ENCODE assay signal across 13 mouse cellular contexts in the genomic region with DNA sequence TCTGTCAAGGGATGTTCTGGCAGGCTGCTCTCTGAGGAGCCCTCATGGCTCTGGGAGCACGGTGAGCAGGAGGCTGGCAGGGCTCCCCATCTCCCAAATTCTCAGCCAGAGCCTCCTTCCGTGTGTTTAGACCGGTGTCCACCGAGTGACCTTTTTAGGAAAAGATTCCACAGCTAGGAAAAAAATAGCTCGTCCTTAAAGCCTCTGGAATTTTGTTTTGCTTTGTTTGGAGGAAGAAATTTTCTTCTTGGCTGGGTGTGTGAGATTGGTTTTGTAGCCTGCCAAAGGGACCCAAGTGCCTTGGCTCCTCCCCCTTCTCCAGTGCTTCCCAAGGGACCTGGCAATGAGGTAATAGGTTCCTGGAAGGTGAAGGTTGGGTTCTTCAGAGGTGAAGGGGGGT.
DNase-seq lines count a peak whose midpoint lies in the region; ATAC-seq lines count a peak whose summit lies in the region.
"Had no signal": no experiment of that assay in that cellular context is flagged by ENCODE, and none has a peak within 500 bp of the region (broad histone marks: within the 10 kb centered on the region; RNA-seq: fewer than 3 reads in every experiment).

No protein-coding gene starts in this region.

- intact Hi-C loops in heart, postnatal 36 days (cut with DNase I), result loop anchor here (5.0 kb wide), 1 partner anchor 72 kb away; no protein-coding TSS in a partner anchor

- no peaks in the 10 kb centered on the region for H3K36me3 ChIP-seq in intestine, embryonic 15.5 days
- no peaks in the 10 kb centered on the region; the same call in 1 of the 2 replicates for H3K36me3 ChIP-seq in hindbrain, embryonic 14.5 days (replicated peaks; ENCODE audit: control insufficient read depth, insufficient read depth)
- no peaks in the 10 kb centered on the region for H3K36me3 ChIP-seq in forebrain, embryonic 16.5 days (ENCODE audit: control insufficient read depth, insufficient read depth)
- H3K36me3 ChIP-seq: midbrain, embryonic 15.5 days had no signal

- 43% methylated on average over 5 of the region's 5 CpGs for WGBS in intestine, embryonic 15.5 days
- 83% methylated on average over 5 of the region's 5 CpGs for WGBS in hindbrain, embryonic 14.5 days
- whole genome bisulfite sequencing in forebrain, embryonic 16.5 days, result 72% methylated on average over 5 of the region's 5 CpGs

- no peak overlapping the region for H3K9ac ChIP-seq in intestine, embryonic 15.5 days
- H3K9ac ChIP-seq in hindbrain, embryonic 14.5 days, result no peak overlapping the region
- no peak overlapping the region for H3K9ac ChIP-seq in forebrain, embryonic 16.5 days (replicated peaks; ENCODE audit: low read depth, low read length)
- H3K9ac ChIP-seq: forebrain, embryonic 13.5 days; liver, embryonic 14.5 days; midbrain, embryonic 15.5 days had no signal

- H3K27me3 ChIP-seq in intestine, embryonic 15.5 days (replicated peaks), result no peaks in the 10 kb centered on the region; the same call in 1 of the 2 replicates
- no peaks in the 10 kb centered on the region for H3K27me3 ChIP-seq in hindbrain, embryonic 14.5 days (ENCODE audit: control insufficient read depth, insufficient read depth, low read length)
- no peaks in the 10 kb centered on the region for H3K27me3 ChIP-seq in forebrain, embryonic 16.5 days (replicated peaks; ENCODE audit: control insufficient read depth, insufficient read depth, low read length)
- H3K27me3 ChIP-seq: forebrain, embryonic 13.5 days; midbrain, embryonic 15.5 days had no signal

- H3K4me3 ChIP-seq in intestine, embryonic 15.5 days (replicated peaks), result no peak overlapping the region
- H3K4me3 ChIP-seq in hindbrain, embryonic 14.5 days (replicated peaks; ENCODE audit: low read length), result no peak overlapping the region
- no peak overlapping the region for H3K4me3 ChIP-seq in forebrain, embryonic 16.5 days (replicated peaks; ENCODE audit: low read length)
- H3K4me3 ChIP-seq: forebrain, embryonic 13.5 days; midbrain, embryonic 15.5 days had no signal

- H3K27ac ChIP-seq in intestine, embryonic 15.5 days, result peak overlapping the region; percentile 44; the same call in 1 of the 2 replicates
- H3K27ac ChIP-seq in hindbrain, embryonic 14.5 days, result no peak overlapping the region
- H3K27ac ChIP-seq in forebrain, embryonic 16.5 days (ENCODE audit: low read length), result no peak overlapping the region
- H3K27ac ChIP-seq: forebrain, embryonic 13.5 days; hindbrain, postnatal 0 days; liver, embryonic 14.5 days; midbrain, embryonic 15.5 days had no signal

- DNase-seq in heart, postnatal 4 days, result peak; percentile 19
- DNase-seq in heart, postnatal 36 days, result no peak
- peak; percentile 13 for DNase-seq in lung, postnatal 14 days
- no peak for DNase-seq in lung, postnatal 25 days (ENCODE audit: low spot score)
- DNase-seq in hindbrain, embryonic 14.5 days (ENCODE audit: low spot score), result no peak
- DNase-seq: cerebellum, adult 18-20 months; kidney, postnatal 4 days had no signal

- no peaks in the 10 kb centered on the region for H3K9me3 ChIP-seq in intestine, embryonic 15.5 days
- H3K9me3 ChIP-seq in hindbrain, embryonic 14.5 days (ENCODE audit: control insufficient read depth, low read length), result no peaks in the 10 kb centered on the region
- H3K9me3 ChIP-seq in forebrain, embryonic 16.5 days (ENCODE audit: control insufficient read depth, low read length), result no peaks in the 10 kb centered on the region
- H3K9me3 ChIP-seq: forebrain, embryonic 13.5 days; midbrain, embryonic 15.5 days had no signal

- ATAC-seq in intestine, embryonic 15.5 days, result peak; percentile 56
- ATAC-seq in hindbrain, embryonic 14.5 days (ENCODE audit: low FRiP score), result no peak
- ATAC-seq in forebrain, embryonic 16.5 days, result no peak
- ATAC-seq: forebrain, embryonic 13.5 days; hindbrain, postnatal 0 days; midbrain, embryonic 15.5 days had no signal

- H3K4me1 ChIP-seq in intestine, embryonic 15.5 days (replicated peaks), result no peaks in the 10 kb centered on the region
- no peaks in the 10 kb centered on the region; the same call in 1 of the 2 replicates for H3K4me1 ChIP-seq in hindbrain, embryonic 14.5 days (replicated peaks; ENCODE audit: control insufficient read depth, insufficient read depth, low read length)
- H3K4me1 ChIP-seq in forebrain, embryonic 16.5 days (replicated peaks; ENCODE audit: control insufficient read depth, insufficient read depth, low read length), result no peaks in the 10 kb centered on the region
- H3K4me1 ChIP-seq: midbrain, embryonic 15.5 days had no signal

- no peak overlapping the region for H3K4me2 ChIP-seq in intestine, embryonic 15.5 days (replicated peaks)
- no peak overlapping the region for H3K4me2 ChIP-seq in hindbrain, embryonic 14.5 days (replicated peaks)
- H3K4me2 ChIP-seq in forebrain, embryonic 16.5 days (ENCODE audit: low read length), result no peak overlapping the region
- H3K4me2 ChIP-seq: forebrain, embryonic 13.5 days; midbrain, embryonic 15.5 days had no signal

Comparison
In these comparisons a context has a peak if more than half of its experiments do, and no peak if none do; other contexts are left out.
1. DNase-seq: peak in heart, postnatal 4 days (single experiment) and lung, postnatal 14 days (single experiment); none in heart, postnatal 36 days (0 of 2), lung, postnatal 25 days (single experiment) and hindbrain, embryonic 14.5 days (single experiment).